Mouse (Mus musculus) embryonic facial prominence, embryonic 12.5 days (tissue): Measurements from ENCODE around the gene Clhc1. TPM values are rescaled to one million over a fixed set of nuclear protein-coding genes. Genes with fewer than 3 reads are reported as not detected.

Experiments
- ATAC-seq: fragments of 200-750 bp; cut with Nextera tagmentation; 2 replicates; pipeline ENCODE4 v1.8.0; 2017; ENCODE audit not compliant: insufficient number of reproducible peaks, insufficient read depth, low FRiP score, low TSS enrichment
- H3K27ac ChIP-seq: fragments of 300-500 bp; sonication (generic); 2 replicates; pipeline ENCODE4 v1.5.1; 2016; ENCODE audit warnings: mild to moderate bottlenecking
- H3K27me3 ChIP-seq: fragments of 300-500 bp; sonication (generic); 2 replicates; pipeline ENCODE4 v1.6.1; 2016; ENCODE audit warnings: mild to moderate bottlenecking, moderate library complexity
- H3K36me3 ChIP-seq: fragments of 300-500 bp; sonication (generic); 2 replicates; pipeline ENCODE4 v1.6.1; 2016; ENCODE audit warnings: mild to moderate bottlenecking
- H3K4me1 ChIP-seq: fragments of 300-500 bp; sonication (generic); 2 replicates; pipeline ENCODE4 v1.6.1; 2016
- H3K4me2 ChIP-seq: fragments of 300-500 bp; sonication (generic); replicated peaks from 2 replicates; pipeline ENCODE4 v1.6.1; 2016; ENCODE audit warnings: mild to moderate bottlenecking, moderate library complexity
- H3K4me3 ChIP-seq: fragments of 300-500 bp; sonication (generic); 2 replicates; pipeline ENCODE4 v1.5.1; 2016; ENCODE audit warnings: mild to moderate bottlenecking
- H3K9ac ChIP-seq: fragments of 300-500 bp; sonication (generic); 2 replicates; pipeline ENCODE4 v1.6.1; 2016; ENCODE audit warnings: mild to moderate bottlenecking, moderate library complexity
- H3K9me3 ChIP-seq: fragments of 300-500 bp; sonication (generic); 2 replicates; pipeline ENCODE4 v1.6.1; 2016; ENCODE audit warnings: mild to moderate bottlenecking, moderate library complexity
- WGBS: fragments of 180-500 bp; shearing (Covaris S2); methylation state at CpG from one replicate; pipeline ENCODE4 v1.1.7; 2016; 5-methylcytosine and 5-hydroxymethylcytosine counted together
- polyA plus RNA-seq: library from polyadenylated mRNA; unstranded; fragments of >200 nt; fragmentation: Nextera tagmentation; extraction: Ambion mirVana; gene quantifications from 2 replicates; pipeline ENCODE4 v1.2.1, GENCODE M21; 2016

Gene Clhc1
- polyA plus RNA-seq, 1 experiment from 2014 or later: 0.19 TPM

GRCm38 (mm10) chr11:29572656-29573055 is 24.9 kb downstream of the Clhc1 start:
- 74% methylated on average over 2 of the region's 2 CpGs for WGBS

GRCm38 (mm10) chr11:29579610-29580009 is 31.9 kb downstream of the Clhc1 start:
- no peak for ATAC-seq

More at GRCm38 (mm10) chr11:29572656-29573055, 24.9 kb downstream of the Clhc1 start:
- Histone ChIP-seq H3K4me2 (no peak overlapping the region), H3K9me3 (no peaks in the 10 kb centered on the region), H3K36me3 (no peaks in the 10 kb centered on the region), H3K4me1 (no peaks in the 10 kb centered on the region), H3K27me3 (no peaks in the 10 kb centered on the region), H3K9ac (no peak overlapping the region), H3K27ac (no peak overlapping the region), H3K4me3 (no peak overlapping the region)
- no peak for ATAC-seq

GRCm38 (mm10) chr11:29595217-29595616 is 47.5 kb downstream of the Clhc1 start:
- Histone ChIP-seq H3K27ac (no peak overlapping the region), H3K36me3 (no peaks in the 10 kb centered on the region), H3K9me3 (no peaks in the 10 kb centered on the region), H3K4me3 (no peak overlapping the region), H3K4me1 (no peaks in the 10 kb centered on the region), H3K27me3 (no peaks in the 10 kb centered on the region), H3K9ac (no peak overlapping the region), H3K4me2 (no peak overlapping the region)
- no peak for ATAC-seq

More at GRCm38 (mm10) chr11:29579610-29580009, 31.9 kb downstream of the Clhc1 start:
- H3K4me3 ChIP-seq: no peak overlapping the region
- no peaks in the 10 kb centered on the region for H3K4me1 ChIP-seq
- no peak overlapping the region for H3K4me2 ChIP-seq
- H3K9ac ChIP-seq: no peak overlapping the region
- H3K36me3 ChIP-seq: no peaks in the 10 kb centered on the region
- no peak overlapping the region for H3K27ac ChIP-seq
- H3K27me3 ChIP-seq: no peaks in the 10 kb centered on the region
- H3K9me3 ChIP-seq: no peaks in the 10 kb centered on the region

GRCm38 (mm10) chr11:29597159-29597558 is 49.4 kb downstream of the Clhc1 start:
- no peaks in the 10 kb centered on the region for H3K27me3 ChIP-seq
- no peak overlapping the region for H3K4me2 ChIP-seq
- ATAC-seq: no peak
- H3K9me3 ChIP-seq: no peaks in the 10 kb centered on the region
- H3K9ac ChIP-seq: no peak overlapping the region
- H3K4me1 ChIP-seq: no peaks in the 10 kb centered on the region
- H3K36me3 ChIP-seq: no peaks in the 10 kb centered on the region
- H3K27ac ChIP-seq: no peak overlapping the region
- H3K4me3 ChIP-seq: no peak overlapping the region

- no peak overlapping the region for H3K4me2 ChIP-seq
- H3K27me3 ChIP-seq: no peaks in the 10 kb centered on the region
- no peak overlapping the region for H3K4me3 ChIP-seq
- ATAC-seq: no peak
- no peak overlapping the region for H3K27ac ChIP-seq
- H3K36me3 ChIP-seq: no peaks in the 10 kb centered on the region
- H3K9me3 ChIP-seq: no peaks in the 10 kb centered on the region
- H3K9ac ChIP-seq: no peak overlapping the region
- no peaks in the 10 kb centered on the region for H3K4me1 ChIP-seq
Observed at GRCm38 (mm10) chr11:29599000-29599399, 51.2 kb downstream of the Clhc1 start.

GRCm38 (mm10) chr11:29603581-29603980 is 55.8 kb downstream of the Clhc1 start:
- H3K36me3 ChIP-seq: no peaks in the 10 kb centered on the region
- H3K27me3 ChIP-seq: no peaks in the 10 kb centered on the region
- H3K27ac ChIP-seq: no peak overlapping the region
- no peaks in the 10 kb centered on the region for H3K9me3 ChIP-seq
- H3K4me3 ChIP-seq: no peak overlapping the region
- H3K4me2 ChIP-seq: no peak overlapping the region
- WGBS: 59% methylated on average over 2 of the region's 2 CpGs
- H3K9ac ChIP-seq: no peak overlapping the region
- ATAC-seq: no peak
- H3K4me1 ChIP-seq: no peaks in the 10 kb centered on the region

GRCm38 (mm10) chr11:29607465-29607990 is 59.8 kb downstream of the Clhc1 start:
- H3K27ac ChIP-seq: no peak overlapping the region
- H3K36me3 ChIP-seq: no peaks in the 10 kb centered on the region
- H3K9me3 ChIP-seq: no peaks in the 10 kb centered on the region
- no peaks in the 10 kb centered on the region for H3K27me3 ChIP-seq
- no peak overlapping the region for H3K4me3 ChIP-seq
- H3K9ac ChIP-seq: no peak overlapping the region
- no peak for ATAC-seq
- WGBS: 73% methylated on average over 2 of the region's 2 CpGs
- H3K4me2 ChIP-seq: no peak overlapping the region
- no peaks in the 10 kb centered on the region for H3K4me1 ChIP-seq

- Histone ChIP-seq H3K27me3 (no peaks in the 10 kb centered on the region), H3K36me3 (no peaks in the 10 kb centered on the region), H3K9ac (no peak overlapping the region), H3K27ac (no peak overlapping the region), H3K9me3 (no peaks in the 10 kb centered on the region), H3K4me3 (no peak overlapping the region), H3K4me2 (no peak overlapping the region), H3K4me1 (no peaks in the 10 kb centered on the region)
- no peak for ATAC-seq
- WGBS: 73% methylated on average over 5 of the region's 5 CpGs
Observed at GRCm38 (mm10) chr11:29609756-29610468, 62.2 kb downstream of the Clhc1 start.

- Histone ChIP-seq H3K4me2 (no peak overlapping the region), H3K4me1 (no peaks in the 10 kb centered on the region), H3K4me3 (no peak overlapping the region), H3K27me3 (no peaks in the 10 kb centered on the region), H3K9ac (no peak overlapping the region), H3K36me3 (no peaks in the 10 kb centered on the region), H3K9me3 (no peaks in the 10 kb centered on the region), H3K27ac (no peak overlapping the region)
- no peak for ATAC-seq
Observed at GRCm38 (mm10) chr11:29612007-29612406, 64.3 kb downstream of the Clhc1 start.

- H3K27me3 ChIP-seq: no peaks in the 10 kb centered on the region
- 86% methylated on average over 4 of the region's 4 CpGs for WGBS
- H3K4me1 ChIP-seq: no peaks in the 10 kb centered on the region
- H3K4me3 ChIP-seq: no peak overlapping the region
- H3K36me3 ChIP-seq: no peaks in the 10 kb centered on the region
- ATAC-seq: no peak
- H3K9ac ChIP-seq: no peak overlapping the region
- H3K4me2 ChIP-seq: no peak overlapping the region
- H3K9me3 ChIP-seq: no peaks in the 10 kb centered on the region
- H3K27ac ChIP-seq: no peak overlapping the region
Observed at GRCm38 (mm10) chr11:29613185-29613735, 65.5 kb downstream of the Clhc1 start.

GRCm38 (mm10) chr11:29614217-29614924 is 66.6 kb downstream of the Clhc1 start:
- no peaks in the 10 kb centered on the region for H3K27me3 ChIP-seq
- H3K27ac ChIP-seq: no peak overlapping the region
- no peaks in the 10 kb centered on the region for H3K9me3 ChIP-seq
- H3K4me1 ChIP-seq: no peaks in the 10 kb centered on the region
- no peak overlapping the region for H3K9ac ChIP-seq
- H3K4me2 ChIP-seq: no peak overlapping the region
- no peaks in the 10 kb centered on the region for H3K36me3 ChIP-seq
- no peak for ATAC-seq
- WGBS: 70% methylated on average over 6 of the region's 6 CpGs
- H3K4me3 ChIP-seq: no peak overlapping the region
